Mouse (Mus musculus) monocyte, adult 2 months (primary cell): ENCODE data around the gene Crabp2.
A peak's percentile ranks its signal among the peaks of the same experiment; 100 is the strongest.
"Not testable (repeated sequence)": the region's sequence is repeated elsewhere in the genome, so short reads cannot be mapped to it uniquely, and the experiment has no call there.

Source experiments
- DNase-seq, 2 experiments: peaks; one replicate each; pipeline ENCODE4 v3.0.0; 2022; ENCODE audit warnings: low spot score in 2 of 2, low read depth in 1 of 2

The Crabp2 gene

DNA sequence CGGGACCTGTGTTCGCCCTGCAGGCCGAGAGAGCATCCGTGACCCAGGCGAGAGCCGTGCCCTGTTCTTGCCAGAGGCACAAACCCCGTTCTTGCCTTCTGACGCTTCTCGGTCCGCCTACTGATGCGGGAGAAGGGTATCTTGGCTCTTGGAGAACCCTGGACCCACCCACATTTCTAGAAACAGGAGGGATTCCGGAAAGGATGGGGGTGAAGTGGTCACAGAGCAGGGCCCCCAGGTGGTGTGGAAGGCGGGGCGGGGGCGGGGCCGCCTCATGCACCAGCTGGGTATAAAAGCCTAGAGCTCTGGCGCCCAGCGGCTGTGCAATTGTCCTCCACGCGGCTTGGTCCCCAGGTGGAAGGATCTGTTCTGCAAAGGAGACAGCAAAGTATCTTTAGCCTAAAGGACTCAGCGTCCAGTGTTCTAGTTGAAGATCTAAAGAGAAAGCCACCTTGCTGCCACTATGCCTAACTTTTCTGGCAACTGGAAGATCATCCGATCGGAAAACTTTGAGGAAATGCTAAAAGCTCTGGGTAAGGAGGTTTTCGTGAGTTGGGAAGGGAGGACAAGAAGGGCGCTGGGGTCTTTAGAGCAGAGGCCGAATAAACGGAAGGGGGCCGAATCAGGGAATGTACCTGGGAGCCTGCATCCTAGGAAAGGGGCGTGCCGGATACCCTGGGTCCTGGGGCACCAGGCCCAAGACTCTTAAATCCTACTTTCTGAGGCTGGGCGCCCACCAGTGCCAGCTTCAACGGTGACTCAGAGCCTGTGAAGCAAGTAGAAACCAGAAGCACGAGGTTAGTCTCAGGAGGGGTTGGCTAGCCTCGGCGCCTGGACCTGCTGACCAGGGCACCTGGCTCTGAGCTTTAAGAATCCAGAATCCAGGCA, at the start of gene Crabp2:
TSS of gene Crabp2 (plus strand) at position 289 of the 888 bp plus-strand sequence.
- DNase-seq = no peak

GRCm38 (mm10) chr3:87899266-87899665, 49.2 kb upstream of the Crabp2 start:
- no peak for DNase-seq

DNA sequence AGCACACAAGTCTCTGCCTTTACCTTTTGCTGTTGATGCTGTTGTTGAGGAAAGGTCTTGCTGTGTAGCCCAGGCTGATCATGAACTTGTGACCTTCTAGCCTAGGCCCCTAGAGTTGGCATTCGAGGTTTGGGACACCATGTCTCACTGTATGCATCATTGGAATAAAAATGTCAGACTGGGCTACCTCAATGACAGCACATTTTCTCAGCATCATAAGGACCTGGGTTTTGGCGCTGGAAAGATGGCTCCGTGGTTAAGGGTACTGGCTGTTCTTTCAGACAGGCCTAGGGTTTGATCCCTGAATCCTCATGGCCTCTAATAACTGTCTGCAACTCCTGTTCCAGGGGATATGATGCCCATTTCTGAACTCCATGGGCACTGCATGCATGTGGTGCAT, 48.7 kb upstream of the Crabp2 start:
- DNase-seq = no peak

GRCm38 (mm10) chr3:87901036-87901624, 47.3 kb upstream of the Crabp2 start:
- no peak for DNase-seq

DNA sequence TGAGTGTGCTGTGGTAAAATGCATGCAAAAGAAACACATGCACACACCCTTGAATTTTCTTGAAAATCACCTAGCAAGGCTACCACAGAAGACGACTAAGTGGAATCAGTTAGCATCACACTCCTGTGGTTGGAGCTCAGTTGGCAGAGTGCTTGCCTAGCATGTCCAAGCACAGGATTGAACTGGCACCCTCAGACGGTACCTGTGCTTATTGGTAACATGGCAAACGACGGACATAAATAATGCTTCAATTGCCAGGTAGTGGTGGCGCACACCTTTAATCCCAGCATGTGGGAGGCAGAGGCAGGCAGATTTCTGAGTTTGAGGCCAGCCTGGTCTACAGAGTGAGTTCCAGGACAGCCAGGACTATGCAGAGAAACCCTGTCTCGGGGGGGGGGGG, 46.5 kb upstream of the Crabp2 start:
- not testable (repeated sequence) for DNase-seq

- no peak for DNase-seq
Measured at GRCm38 (mm10) chr3:87903821-87904220, 44.6 kb upstream of the Crabp2 start.

- DNase-seq = peak; percentile 82 to 92
Measured at GRCm38 (mm10) chr3:87905880-87906485, 42.5 kb upstream of the Crabp2 start, which contains the start of gene Hdgf. TSS of gene Hdgf (plus strand) at chr3:87906321.

- DNase-seq = no peak
Measured at GRCm38 (mm10) chr3:87906601-87906980, 41.9 kb upstream of the Crabp2 start.

DNA sequence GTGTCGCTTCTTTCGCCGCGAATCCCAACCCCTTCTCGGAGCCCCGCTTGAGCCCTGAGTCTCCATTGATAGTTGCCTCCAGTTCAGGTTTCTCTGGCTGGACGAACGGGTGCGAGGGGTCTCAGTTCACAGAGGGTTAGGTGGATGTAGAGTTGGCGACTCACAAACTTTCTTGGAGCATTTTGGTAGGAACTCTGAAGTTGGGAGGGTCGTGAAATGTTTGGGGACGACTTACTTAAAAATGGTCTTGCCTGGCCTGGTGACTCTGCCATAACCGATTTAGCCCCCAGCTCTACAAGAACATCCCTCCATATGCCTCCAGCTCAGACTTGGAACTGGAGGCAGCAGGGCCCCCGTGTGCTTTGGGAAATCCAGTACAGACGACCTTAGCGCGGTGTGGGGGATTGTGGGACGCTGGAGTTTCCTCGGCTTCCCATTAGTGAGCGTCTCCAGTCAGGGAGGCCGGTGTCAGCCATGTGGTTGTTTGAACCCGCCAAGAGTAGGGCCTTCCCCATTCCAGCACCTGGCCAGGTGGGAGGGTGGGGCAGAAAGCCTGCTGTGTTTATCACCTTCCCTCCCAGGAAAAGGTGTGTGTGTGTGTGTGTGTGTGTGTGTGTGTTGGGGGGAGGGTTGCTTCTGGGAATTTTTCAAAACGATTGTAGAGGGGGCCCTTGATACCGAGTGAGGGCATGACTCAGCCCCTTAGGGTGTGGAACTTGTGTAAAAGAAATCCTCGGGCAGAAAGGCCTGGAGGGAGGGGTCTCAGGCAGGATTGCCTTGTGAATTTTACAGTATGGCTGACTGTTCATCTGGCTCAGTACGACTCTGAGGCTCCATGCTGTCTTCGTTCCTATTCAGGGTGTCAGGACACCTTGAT, 41.2 kb upstream of the Crabp2 start:
- DNase-seq = no peak

DNA sequence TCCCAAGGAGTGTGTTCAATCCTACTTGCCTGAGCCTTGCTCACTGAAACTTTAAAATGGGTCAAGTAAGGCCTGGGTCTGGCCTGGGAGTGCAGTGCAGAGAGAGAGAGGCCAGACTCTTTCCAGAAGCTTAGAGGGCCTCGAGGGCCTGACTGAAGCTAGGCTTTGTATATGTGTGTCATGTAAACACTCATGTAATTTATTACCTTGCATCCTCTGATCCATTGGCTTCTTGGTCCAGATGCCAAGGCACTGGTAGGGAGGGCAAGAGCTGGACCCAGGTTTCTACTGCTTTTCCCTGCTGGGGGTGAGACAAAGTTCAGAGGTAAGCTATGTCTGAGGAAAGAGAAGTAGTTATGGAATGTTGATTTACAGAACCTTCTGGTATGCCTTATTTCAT, 40.6 kb upstream of the Crabp2 start:
- no peak for DNase-seq

DNA sequence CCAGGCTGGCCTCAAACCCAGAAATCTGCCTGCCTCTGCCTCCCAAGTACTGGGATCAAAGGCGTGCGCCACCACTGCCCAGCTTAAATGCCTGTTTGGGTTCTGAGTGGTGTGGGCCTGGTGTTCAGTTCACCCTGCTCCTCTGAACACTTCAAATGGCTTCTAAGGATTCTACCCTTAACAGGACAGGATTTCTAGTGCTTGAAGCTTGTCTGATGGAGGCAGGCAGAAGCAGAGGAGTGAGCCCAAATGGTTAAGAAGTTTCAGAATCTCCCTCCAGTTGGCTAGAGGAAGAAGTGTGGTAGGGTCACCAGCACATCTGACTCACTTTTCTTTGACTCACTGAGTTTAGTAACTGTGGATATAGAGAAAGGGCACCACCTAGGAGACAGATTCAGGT, 39.1 kb upstream of the Crabp2 start:
- no peak for DNase-seq

GRCm38 (mm10) chr3:87909874-87910273, 38.6 kb upstream of the Crabp2 start:
- DNase-seq = no peak

DNA sequence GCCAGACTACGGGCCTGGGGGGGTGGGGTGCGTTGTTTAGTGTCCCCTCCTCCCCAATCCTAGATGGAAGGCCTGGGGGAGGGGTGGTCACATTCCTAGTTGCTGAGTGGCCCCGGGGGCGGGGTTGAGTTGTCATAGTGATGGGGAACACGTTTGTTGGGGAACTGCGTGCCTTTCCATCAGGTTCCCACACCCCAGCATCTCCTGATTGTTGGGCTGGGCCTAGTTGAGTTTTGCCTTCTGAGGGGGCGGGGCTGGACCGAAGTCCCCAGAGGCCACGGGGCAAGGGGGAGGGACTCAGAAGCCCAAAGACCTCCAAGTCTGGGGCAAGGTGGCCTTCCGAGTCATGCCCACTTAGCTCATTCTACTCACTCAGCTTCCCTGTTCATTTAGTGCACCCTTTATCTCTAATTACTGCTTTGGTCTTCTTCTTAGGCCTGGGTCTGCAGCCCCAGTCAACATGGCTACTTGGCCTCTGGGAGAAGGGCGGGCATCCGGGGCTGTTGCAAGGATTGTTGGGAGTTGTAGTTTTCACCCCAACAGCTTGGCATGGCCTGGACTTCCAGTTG, 37.8 kb upstream of the Crabp2 start:
- peak in 1 of 2 experiments; percentile 52 for DNase-seq

- no peak for DNase-seq
Measured at GRCm38 (mm10) chr3:87913491-87913890, 35.0 kb upstream of the Crabp2 start.

DNA sequence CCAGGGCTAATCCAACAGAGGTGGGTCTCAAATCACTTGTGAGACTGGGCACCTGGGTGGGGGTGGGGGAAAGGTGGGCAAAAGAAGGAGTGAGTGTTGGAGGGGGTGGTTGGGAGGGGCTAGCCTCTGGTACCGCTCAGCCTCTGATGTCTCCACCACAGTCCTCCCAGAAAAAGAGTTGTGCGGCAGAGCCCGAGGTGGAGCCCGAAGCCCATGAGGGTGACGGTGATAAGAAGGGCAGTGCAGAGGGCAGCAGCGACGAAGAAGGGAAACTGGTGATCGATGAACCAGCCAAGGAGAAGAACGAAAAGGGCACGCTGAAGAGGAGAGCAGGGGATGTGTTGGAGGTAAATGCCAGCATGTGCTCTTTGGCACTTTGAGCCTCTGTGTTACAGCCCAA, 34.6 kb upstream of the Crabp2 start:
- DNase-seq = no peak

- no peak for DNase-seq
Measured at GRCm38 (mm10) chr3:87916990-87917389, 31.5 kb upstream of the Crabp2 start.

DNA sequence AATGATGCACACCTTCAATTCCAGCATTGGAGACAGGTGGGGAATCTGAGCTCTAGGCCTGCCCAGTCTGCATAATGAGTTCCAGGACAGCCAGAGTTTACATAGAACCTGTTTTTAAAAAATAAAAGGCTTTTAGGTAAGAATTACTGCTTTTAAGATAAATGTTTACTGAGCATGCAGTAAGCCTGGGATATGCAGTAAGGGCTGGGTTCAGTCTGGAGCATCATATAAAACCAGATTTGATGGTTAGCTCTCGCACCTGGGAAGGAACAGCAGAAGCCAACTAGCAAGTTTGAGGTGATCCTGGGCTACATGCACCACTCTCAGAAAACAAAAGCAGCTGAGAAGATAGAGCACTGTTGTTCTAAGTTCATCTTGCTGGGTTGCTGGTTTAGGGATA, 29.9 kb upstream of the Crabp2 start:
- no peak for DNase-seq

- DNase-seq = peak; percentile 46 to 61
Measured at GRCm38 (mm10) chr3:87919336-87920108, 28.9 kb upstream of the Crabp2 start, which contains the start of gene Mrpl24. TSS of gene Mrpl24 (plus strand) at chr3:87919506.

DNA sequence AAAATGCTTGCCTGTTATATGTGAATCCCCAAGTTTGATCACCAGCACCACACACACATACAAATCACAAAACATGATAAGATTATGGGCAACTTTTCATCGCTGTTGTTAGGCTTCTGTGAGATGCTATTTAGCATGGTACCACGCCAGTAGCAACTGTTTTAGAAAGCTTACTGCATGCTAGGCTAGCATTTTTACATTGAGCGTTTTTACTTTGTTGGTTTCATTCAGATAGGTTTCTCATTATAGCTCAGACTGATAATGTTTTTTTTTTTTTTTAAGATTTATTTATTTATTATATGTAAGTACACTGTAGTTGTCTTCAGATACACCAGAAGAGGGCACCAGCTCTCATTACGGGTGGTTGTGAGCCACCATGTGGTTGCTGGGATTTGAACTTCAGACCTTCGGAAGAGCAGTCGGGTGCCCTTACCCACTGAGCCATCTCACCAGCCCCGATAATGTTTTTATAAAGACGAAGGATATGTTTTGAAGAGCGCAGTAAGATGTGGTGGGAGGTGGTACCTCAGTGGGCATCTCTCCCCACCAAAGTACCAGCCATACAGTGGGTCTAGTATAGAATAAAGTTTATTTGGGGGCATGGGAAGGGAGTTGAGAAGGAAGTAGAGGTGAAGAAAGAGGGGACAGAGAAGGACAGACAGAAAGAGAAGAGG, 28.1 kb upstream of the Crabp2 start:
- DNase-seq = no peak
